Mouse (Mus musculus) midbrain, embryonic 13.5 days (tissue): ENCODE measurements around the gene Naglu. TPM values are rescaled to one million over a fixed set of nuclear protein-coding genes. Genes with fewer than 3 reads are reported as not detected.
"Not testable (repeated sequence)": the region's sequence is repeated elsewhere in the genome, so short reads cannot be mapped to it uniquely, and the experiment has no call there.

Experiments used
- ATAC-seq: fragments of 200-750 bp; cut with Nextera tagmentation; 2 replicates; pipeline ENCODE4 v1.8.0; 2017; ENCODE audit warnings: mild to moderate bottlenecking, moderate TSS enrichment, moderate library complexity
- H3K27ac ChIP-seq: fragments of 300-500 bp; sonication (generic); 2 replicates; pipeline ENCODE4 v1.5.1; 2015; ENCODE audit warnings: inconsistent platforms, mild to moderate bottlenecking, moderate library complexity
- H3K27me3 ChIP-seq: fragments of 300-500 bp; sonication (generic); 2 replicates; pipeline ENCODE4 v1.6.1; 2015; ENCODE audit warnings: mild to moderate bottlenecking, inconsistent platforms
- H3K36me3 ChIP-seq: fragments of 300-500 bp; sonication (generic); 2 replicates; pipeline ENCODE4 v1.6.1; 2015; ENCODE audit warnings: mild to moderate bottlenecking, inconsistent platforms
- H3K4me1 ChIP-seq: fragments of 300-500 bp; sonication (generic); replicated peaks from 2 replicates; pipeline ENCODE4 v1.6.1; 2015; ENCODE audit warnings: inconsistent platforms
- H3K4me2 ChIP-seq: fragments of 300-500 bp; sonication (generic); replicated peaks from 2 replicates; pipeline ENCODE4 v1.6.1; 2015; ENCODE audit warnings: moderate library complexity, mild to moderate bottlenecking, inconsistent platforms
- H3K4me3 ChIP-seq: fragments of 300-500 bp; sonication (generic); replicated peaks from 2 replicates; pipeline ENCODE4 v1.5.1; 2015; ENCODE audit warnings: mild to moderate bottlenecking, inconsistent platforms
- H3K9ac ChIP-seq: fragments of 300-500 bp; sonication (generic); replicated peaks from 2 replicates; pipeline ENCODE4 v1.6.1; 2015; ENCODE audit warnings: mild to moderate bottlenecking, inconsistent platforms
- H3K9me3 ChIP-seq: fragments of 300-500 bp; sonication (generic); 2 replicates; pipeline ENCODE4 v1.6.1; 2016; ENCODE audit warnings: mild to moderate bottlenecking, inconsistent platforms
- WGBS: fragments of 180-500 bp; shearing (Covaris S2); methylation state at CpG from one replicate; pipeline ENCODE4 v1.1.7; 2015; 5-methylcytosine and 5-hydroxymethylcytosine counted together
- microRNA-seq: library from miRNA; unstranded; fragments of <30 nt; microRNA quantifications from one replicate; pipeline ENCODE4, GENCODE M21; 2016
- polyA plus RNA-seq: library from polyadenylated mRNA; unstranded; fragments of >200 nt; fragmentation: Nextera tagmentation; extraction: Ambion mirVana; gene quantifications from 2 replicates; pipeline ENCODE4 v1.2.1, GENCODE M21; 2015

Naglu gene
- polyA plus RNA-seq, 1 experiment from 2014 or later: 9.7 TPM

GRCm38 (mm10) chr11:101118105-101118504, 48.3 kb downstream of the Naglu start:
- peaks cover 17% of the 10 kb centered on the region for H3K36me3 ChIP-seq
- ATAC-seq: no peak
- H3K27ac ChIP-seq: no peak overlapping the region
- H3K27me3 ChIP-seq: no peaks in the 10 kb centered on the region
- peak overlapping the region; percentile 98 for H3K4me2 ChIP-seq
- H3K9ac ChIP-seq: peak overlapping the region; percentile 98
- no peaks in the 10 kb centered on the region for H3K9me3 ChIP-seq
- 67% methylated on average over 4 of the region's 4 CpGs for WGBS
- peak overlapping the region; percentile 90 for H3K4me3 ChIP-seq
- peaks cover 52% of the 10 kb centered on the region for H3K4me1 ChIP-seq

- WGBS: under 1% methylated on average over 39 of the region's 39 CpGs
- H3K4me1 ChIP-seq: peaks cover 52% of the 10 kb centered on the region
- peak; percentile 87 for ATAC-seq
Measured at GRCm38 (mm10) chr11:101119131-101119760, 49.4 kb downstream of the Naglu start.

GRCm38 (mm10) chr11:101119761-101120544, 50.1 kb downstream of the Naglu start, which contains the start of the genes Retreg3 and Tubg1:
TSS of gene Retreg3 (minus strand) at chr11:101119893.
TSS of gene Tubg1 (plus strand) at chr11:101119938.
- Histone ChIP-seq H3K27me3 (no peaks in the 10 kb centered on the region), H3K36me3 (peaks cover 34% of the 10 kb centered on the region), H3K27ac (peak within 1 kb of the TSS; percentile 92), H3K4me1 (peaks cover 49% of the 10 kb centered on the region), H3K9ac (peak within 1 kb of the TSS; percentile 98), H3K9me3 (no peaks in the 10 kb centered on the region), H3K4me3 (peak within 1 kb of the TSS; percentile 90), H3K4me2 (peak within 1 kb of the TSS; percentile 98)
- ATAC-seq: peak; percentile 96
- WGBS: under 1% methylated on average over 61 of the region's 61 CpGs

More at GRCm38 (mm10) chr11:101119131-101119760, 49.4 kb downstream of the Naglu start:
- peak overlapping the region; percentile 90 for H3K4me3 ChIP-seq
- H3K36me3 ChIP-seq: peaks cover 27% of the 10 kb centered on the region
- H3K4me2 ChIP-seq: peak overlapping the region; percentile 98
- no peaks in the 10 kb centered on the region for H3K27me3 ChIP-seq
- no peaks in the 10 kb centered on the region for H3K9me3 ChIP-seq
- peak overlapping the region; percentile 98 for H3K9ac ChIP-seq
- H3K27ac ChIP-seq: peak overlapping the region; percentile 92

- ATAC-seq: no peak
Measured at GRCm38 (mm10) chr11:101120545-101121188, 50.9 kb downstream of the Naglu start.

GRCm38 (mm10) chr11:101124494-101124893, 54.7 kb downstream of the Naglu start:
- not testable (repeated sequence) for H3K4me2 ChIP-seq, H3K27ac ChIP-seq, H3K9me3 ChIP-seq, H3K9ac ChIP-seq, H3K27me3 ChIP-seq, ATAC-seq, H3K4me3 ChIP-seq
- peaks cover 54% of the 10 kb centered on the region for H3K36me3 ChIP-seq
- H3K4me1 ChIP-seq: peaks cover 13% of the 10 kb centered on the region
- 98% methylated on average over 8 of the region's 8 CpGs for WGBS

More at GRCm38 (mm10) chr11:101120545-101121188, 50.9 kb downstream of the Naglu start:
- Histone ChIP-seq H3K36me3 (peaks cover 41% of the 10 kb centered on the region), H3K4me1 (peaks cover 42% of the 10 kb centered on the region), H3K27me3 (no peaks in the 10 kb centered on the region), H3K4me2 (peak overlapping the region; percentile 97), H3K9ac (peak overlapping the region; percentile 90), H3K9me3 (no peaks in the 10 kb centered on the region), H3K27ac (peak overlapping the region; percentile 92), H3K4me3 (peak overlapping the region; percentile 90)
- WGBS: 24% methylated on average over 19 of the region's 19 CpGs

GRCm38 (mm10) chr11:101125008-101125407, 55.2 kb downstream of the Naglu start:
- not testable (repeated sequence) for H3K27ac ChIP-seq, H3K4me3 ChIP-seq, H3K9me3 ChIP-seq, H3K27me3 ChIP-seq, H3K9ac ChIP-seq, ATAC-seq, H3K4me2 ChIP-seq
- H3K4me1 ChIP-seq: peaks cover 13% of the 10 kb centered on the region
- peaks cover 54% of the 10 kb centered on the region for H3K36me3 ChIP-seq
- 100% methylated on average over 9 of the region's 9 CpGs for WGBS

GRCm38 (mm10) chr11:101127075-101127474, 57.3 kb downstream of the Naglu start:
- H3K9me3 ChIP-seq: peaks cover 4% of the 10 kb centered on the region; the same call in 1 of the 2 replicates
- H3K4me3 ChIP-seq: no peak overlapping the region
- H3K27me3 ChIP-seq: no peaks in the 10 kb centered on the region
- no peaks in the 10 kb centered on the region for H3K4me1 ChIP-seq
- peaks cover 49% of the 10 kb centered on the region for H3K36me3 ChIP-seq
- no peak for ATAC-seq
- no peak overlapping the region for H3K27ac ChIP-seq
- no peak overlapping the region for H3K9ac ChIP-seq
- 100% methylated on average over 1 of the region's 1 CpGs for WGBS
- no peak overlapping the region for H3K4me2 ChIP-seq

Small RNAs within 50 kb of the gene (microRNA-seq; reads per million reads assigned to microRNA genes)
- 5.2 reads per million, percentile 21 among the genes with 10 or more reads in this experiment for gene Mir6928

Other genes with a start within 250 kb of the Naglu start
- gene Stat5b, start 219.3 kb upstream of the Naglu start, polyA plus RNA-seq: 14.0 and 14.5 TPM in 2 replicates
- 1.3 and 1.7 TPM in 2 replicates for gene Stat5a, start 210.7 kb upstream of the Naglu start, polyA plus RNA-seq
- 28.7 and 34.3 TPM in 2 replicates for gene Stat3, start 130.5 kb upstream of the Naglu start, polyA plus RNA-seq
- 28.3 and 30.4 TPM in 2 replicates for gene Cavin1, start 99.1 kb upstream of the Naglu start, polyA plus RNA-seq
- gene Atp6v0a1, start 60.6 kb upstream of the Naglu start, polyA plus RNA-seq: 87.6 and 90.8 TPM in 2 replicates
- gene Hsd17b1, start 8.4 kb downstream of the Naglu start, polyA plus RNA-seq: 0.24 TPM in 1 of 2 replicates, not detected in the other
- 47.1 and 52.8 TPM in 2 replicates for gene Coasy, start 12.6 kb downstream of the Naglu start, polyA plus RNA-seq
- 85.9 and 90.9 TPM in 2 replicates for gene Mlx, start 17.3 kb downstream of the Naglu start, polyA plus RNA-seq
- gene Psmc3ip, start 25.4 kb downstream of the Naglu start, polyA plus RNA-seq: 27.9 and 30.8 TPM in 2 replicates
- 21.8 and 28.5 TPM in 2 replicates for gene Retreg3, start 49.9 kb downstream of the Naglu start, polyA plus RNA-seq
- 89.4 and 91.0 TPM in 2 replicates for gene Tubg1, start 49.9 kb downstream of the Naglu start, polyA plus RNA-seq
- gene Tubg2, start 85.9 kb downstream of the Naglu start, polyA plus RNA-seq: 29.8 and 31.6 TPM in 2 replicates
- 1.3 and 1.5 TPM in 2 replicates for gene Cntnap1, start 100.5 kb downstream of the Naglu start, polyA plus RNA-seq
- gene Plekhh3, start 101.3 kb downstream of the Naglu start, polyA plus RNA-seq: 7.3 and 8.1 TPM in 2 replicates
- gene Ccr10, start 105.4 kb downstream of the Naglu start, polyA plus RNA-seq: 0.19 and 0.38 TPM in 2 replicates
- 17.6 and 17.7 TPM in 2 replicates for gene Ezh1, start 156.5 kb downstream of the Naglu start, polyA plus RNA-seq
- 64.4 and 65.7 TPM in 2 replicates for gene Ramp2, start 176.0 kb downstream of the Naglu start, polyA plus RNA-seq
- gene Vps25, start 183.7 kb downstream of the Naglu start, polyA plus RNA-seq: 110 and 111 TPM in 2 replicates
- 7.2 and 7.5 TPM in 2 replicates for gene Wnk4, start 190.6 kb downstream of the Naglu start, polyA plus RNA-seq
- 1.2 and 1.3 TPM in 2 replicates for gene Cntd1, start 209.0 kb downstream of the Naglu start, polyA plus RNA-seq
- 210 and 213 TPM in 2 replicates for gene Coa3, start 209.1 kb downstream of the Naglu start, polyA plus RNA-seq
- 178 and 194 TPM in 2 replicates for gene Becn1, start 232.3 kb downstream of the Naglu start, polyA plus RNA-seq
- gene Psme3, start 246.2 kb downstream of the Naglu start, polyA plus RNA-seq: 126 and 134 TPM in 2 replicates